Mouse (Mus musculus) thymus, postnatal 25 days (tissue): ENCODE measurements around the gene Ccdc30.
A peak's percentile ranks its signal among the peaks of the same experiment; 100 is the strongest.
"Not testable (repeated sequence)": the region's sequence is repeated elsewhere in the genome, so short reads cannot be mapped to it uniquely, and the experiment has no call there.

ENCODE experiments used
- DNase-seq: peaks from one replicate; pipeline ENCODE4 v3.0.0; 2022

The Ccdc30 gene

DNA sequence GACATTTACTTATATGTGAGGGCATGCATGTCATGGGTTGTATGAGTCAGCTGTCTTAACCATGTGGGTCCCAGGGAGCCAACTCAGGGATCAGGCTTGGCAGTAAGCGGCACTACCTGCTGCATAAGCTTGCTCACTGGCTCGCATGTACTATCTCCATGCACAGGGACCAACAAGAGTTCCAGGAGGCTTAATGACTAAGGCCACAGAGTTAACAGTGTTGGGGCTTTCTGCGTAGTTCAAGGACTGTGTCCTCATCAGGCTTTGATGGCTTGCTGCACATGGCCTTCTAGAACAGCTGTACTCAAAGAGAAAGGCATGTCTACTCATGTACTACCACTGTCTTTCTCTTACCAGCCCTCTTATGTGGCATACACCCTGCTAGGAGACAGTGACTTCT, 114.6 kb downstream of the Ccdc30 start:
- no peak for DNase-seq

GRCm38 (mm10) chr4:119297361-119297760, 118.0 kb downstream of the Ccdc30 start:
- no peak for DNase-seq

DNA sequence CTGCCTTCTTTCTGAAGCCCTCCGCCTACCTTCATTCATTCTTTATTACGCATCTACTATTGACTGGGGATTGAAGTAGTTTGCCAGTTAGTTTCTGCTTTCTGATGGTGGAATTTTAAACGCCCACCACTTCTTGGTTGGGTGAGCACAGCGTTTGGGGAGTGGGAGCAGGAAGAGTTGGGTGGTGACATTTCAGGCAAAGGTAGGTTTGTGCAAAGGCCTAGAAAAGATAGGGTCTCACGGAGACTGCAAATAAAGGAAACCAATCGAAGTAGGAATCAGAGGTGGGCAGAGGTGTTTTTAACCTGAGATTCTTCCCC, 120.2 kb downstream of the Ccdc30 start:
- no peak for DNase-seq

GRCm38 (mm10) chr4:119294415-119295133, 120.7 kb downstream of the Ccdc30 start, which contains the start of gene Ybx1:
Gene Ybx1, minus strand, starts transcription at chr4:119294604.
- DNase-seq: peak; percentile 99

DNA sequence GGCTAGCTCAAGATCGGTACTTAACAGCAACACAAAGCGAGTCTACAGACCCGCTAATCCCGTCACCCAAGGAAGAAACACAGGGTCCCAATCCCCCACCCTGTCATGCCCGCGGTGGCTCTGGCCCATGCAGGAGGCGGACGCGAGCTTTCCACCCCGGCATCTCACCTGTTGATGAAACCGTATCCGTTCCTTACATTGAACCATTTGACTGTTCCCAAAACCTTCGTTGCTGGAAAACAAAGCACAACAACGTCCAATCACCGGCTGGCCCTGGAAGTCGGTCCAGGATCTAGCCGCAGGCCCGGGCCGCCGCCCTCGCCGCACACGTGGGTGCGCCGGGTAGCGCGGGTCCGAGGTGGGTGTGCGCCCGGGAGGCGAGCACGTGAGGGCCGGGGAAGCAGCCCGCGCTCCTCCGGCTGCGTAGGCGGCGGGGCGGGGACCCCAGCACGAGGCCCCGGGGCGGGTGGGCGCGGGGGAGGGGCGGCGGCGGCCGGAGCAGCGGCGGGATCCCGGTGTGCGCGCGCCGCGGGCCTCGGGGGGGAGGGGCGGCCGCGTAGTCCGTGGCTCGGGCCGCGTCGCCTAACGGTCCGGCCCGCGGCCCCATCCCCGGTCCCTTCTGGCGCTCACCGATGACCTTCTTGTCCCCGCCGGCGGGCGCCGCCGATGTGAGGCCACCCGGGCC, 121.6 kb downstream of the Ccdc30 start:
- DNase-seq: peak; percentile 35

- peak; percentile 45 for DNase-seq
Measured at GRCm38 (mm10) chr4:119292771-119293573, 122.3 kb downstream of the Ccdc30 start.

DNA sequence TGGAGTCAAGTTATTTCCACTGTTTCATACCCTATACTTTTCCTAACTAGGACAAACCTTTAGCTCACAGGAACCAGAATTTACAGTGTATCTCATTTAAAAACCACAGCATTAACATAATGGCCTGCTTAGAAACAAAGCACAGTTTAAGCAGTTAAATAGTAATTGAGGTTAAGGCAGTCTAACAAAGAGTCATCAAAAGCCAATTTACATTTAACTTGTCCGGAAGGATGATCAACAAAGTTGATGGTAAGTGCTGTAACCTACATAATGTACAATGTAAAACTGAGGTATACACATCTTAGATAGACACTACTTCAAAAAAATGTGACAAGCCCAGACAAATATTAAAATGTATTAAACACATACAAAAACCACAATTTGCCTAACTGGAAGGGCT, 123.4 kb downstream of the Ccdc30 start:
- no peak for DNase-seq

GRCm38 (mm10) chr4:119285336-119285735, 130.0 kb downstream of the Ccdc30 start:
- no peak for DNase-seq

- DNase-seq: no peak
Measured at GRCm38 (mm10) chr4:119284861-119285260, 130.5 kb downstream of the Ccdc30 start.

DNA sequence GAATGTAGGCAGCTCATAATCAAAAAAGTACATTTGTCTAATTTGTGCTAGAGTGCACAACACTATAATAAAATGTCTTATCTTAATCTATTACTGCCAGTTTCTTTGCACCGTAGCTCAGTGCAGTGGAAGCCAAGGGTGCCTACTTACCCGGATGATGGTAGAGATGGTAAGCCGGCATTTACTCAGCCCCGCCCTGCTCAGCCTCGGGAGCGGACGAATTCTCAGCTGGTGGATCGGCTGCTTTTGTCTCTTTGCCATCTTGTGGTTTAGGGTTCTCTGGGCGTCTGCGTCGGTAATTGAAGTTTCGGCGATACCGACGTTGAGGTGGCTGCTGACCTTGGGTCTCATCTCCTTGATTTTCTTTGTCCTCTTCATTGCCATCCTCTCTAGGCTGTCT, 136.5 kb downstream of the Ccdc30 start:
- DNase-seq: not testable (repeated sequence)

DNA sequence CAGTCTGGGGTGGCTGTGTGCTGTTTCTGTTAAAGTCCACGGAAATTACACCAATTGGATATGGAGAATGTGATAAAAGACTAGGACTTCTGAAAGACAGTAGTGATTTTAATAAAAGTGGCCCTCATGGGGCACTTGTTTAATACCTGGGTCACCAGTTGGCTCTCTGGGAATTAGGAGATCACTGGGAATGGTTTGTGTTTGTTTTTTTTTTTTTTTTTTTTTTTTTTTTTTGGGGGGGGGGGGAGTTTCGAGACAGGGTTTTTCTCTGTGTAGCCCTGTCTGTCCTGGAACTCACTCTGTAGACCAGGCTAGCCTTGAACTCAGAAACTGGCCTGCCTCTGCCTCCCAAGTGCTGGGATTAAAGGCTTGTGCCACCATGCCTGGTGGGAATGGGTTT, 139.6 kb downstream of the Ccdc30 start:
- DNase-seq: no peak

DNA sequence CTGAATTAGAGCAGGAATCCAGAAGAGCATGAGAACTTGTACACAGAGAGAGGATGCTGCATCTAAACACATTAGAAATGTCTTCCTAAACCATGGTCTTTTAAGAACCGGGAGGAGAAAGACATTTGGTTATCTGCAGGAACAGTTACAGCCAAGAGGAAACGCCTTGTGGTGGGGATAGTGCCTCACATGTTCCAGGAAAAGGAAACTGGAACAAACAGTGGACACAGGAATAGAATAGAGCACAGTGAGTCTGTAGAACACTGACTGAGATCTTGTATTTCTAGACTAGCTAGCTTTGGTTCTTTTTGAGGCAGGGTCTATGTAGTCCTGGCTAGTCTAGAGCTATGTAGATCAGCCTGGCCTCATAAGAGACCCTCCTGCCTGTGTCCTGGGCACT, 140.1 kb downstream of the Ccdc30 start:
- no peak for DNase-seq

DNA sequence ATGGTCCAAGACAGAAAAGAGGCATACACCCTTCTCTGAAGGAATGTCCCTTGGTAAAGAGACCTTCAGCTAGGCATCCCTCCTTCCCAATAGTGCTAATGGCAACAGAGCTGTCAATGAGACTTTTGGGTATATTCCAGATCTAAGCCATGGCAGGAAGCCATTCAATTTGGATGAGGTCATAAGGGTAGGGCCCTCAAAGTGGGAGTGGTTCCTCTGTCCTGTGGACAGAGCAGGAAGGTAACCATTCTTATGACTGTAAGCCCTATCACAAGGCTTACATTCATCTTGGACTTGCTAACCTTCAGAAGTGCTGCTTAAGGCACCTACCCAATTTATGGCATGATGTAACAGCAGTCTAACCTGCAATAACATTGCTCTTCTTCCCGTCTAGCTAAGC, 140.7 kb downstream of the Ccdc30 start:
- no peak for DNase-seq
